In the genomic region with DNA sequence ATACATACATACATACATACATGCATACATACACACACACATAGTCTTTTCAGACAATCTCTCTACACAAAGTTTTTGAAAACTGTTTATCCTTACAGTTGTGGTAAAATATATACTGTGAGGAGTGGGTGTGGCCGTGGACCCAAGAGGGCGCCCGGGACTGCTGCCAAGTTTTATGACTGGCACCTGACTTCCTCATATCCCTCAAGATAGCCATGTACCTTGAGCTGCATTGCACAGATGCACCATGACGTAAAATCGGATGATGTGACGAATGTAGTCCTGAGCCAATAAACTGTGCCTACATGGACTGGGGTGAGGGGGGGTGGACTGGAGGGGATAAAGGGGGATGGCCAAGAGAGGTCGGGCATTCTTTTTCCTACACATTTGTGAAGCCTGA, we compare ENCODE assay signal across 18 mouse cellular contexts. TPM values are rescaled to one million over a fixed set of nuclear protein-coding genes. Genes with fewer than 3 reads are reported as not detected.
DNase-seq lines count a peak whose midpoint lies in the region; ATAC-seq and TF ChIP-seq lines count a peak whose summit lies in the region.
"Not testable (repeated sequence)": the region's sequence is repeated elsewhere in the genome, so short reads cannot be mapped to it uniquely, and the experiment has no call there.
"Had no signal": no experiment of that assay in that cellular context is flagged by ENCODE, and none has a peak within 500 bp of the region (broad histone marks: within the 10 kb centered on the region; RNA-seq: fewer than 3 reads in every experiment).

No protein-coding gene starts in this region.

- TF ChIP-seq POLR2A in MEL (IDR thresholded peaks at IDR 0.05; ENCODE audit: control insufficient read depth in 1 of 2, insufficient read depth in 1 of 2, low read depth in 1 of 2, low read length in 2 of 2, poor library complexity in 1 of 2), result peak in 1 of 2 experiments; percentile 44; a peak in 1 of 4 replicates

- peaks cover 2 to 15% of the 10 kb centered on the region in 2 experiments; a peak in 3 of 4 replicates for H3K4me1 ChIP-seq in MEL (ENCODE audit: control insufficient read depth in 1 of 2, insufficient read depth in 2 of 2, low read length in 2 of 2)
- not testable (repeated sequence) for H3K4me1 ChIP-seq in intestine, embryonic 15.5 days (replicated peaks); intestine, postnatal 0 days (replicated peaks; ENCODE audit: control insufficient read depth, insufficient read depth, low read length)

- H3K4me3 ChIP-seq in MEL (ENCODE audit: control insufficient read depth in 1 of 2, insufficient read depth in 1 of 2, low read depth in 2 of 2, low read length in 2 of 2); intestine, embryonic 15.5 days (replicated peaks); intestine, postnatal 0 days (ENCODE audit: low read depth, low read length): not testable (repeated sequence)

- H3K79me2 ChIP-seq in MEL (ENCODE audit: control insufficient read depth, insufficient read depth, low read length, poor library complexity), result not testable (repeated sequence)

- H3K36me3 ChIP-seq in MEL (ENCODE audit: control insufficient read depth in 1 of 2, insufficient read depth in 2 of 2, low read length in 2 of 2), result peaks cover 0 to 13% of the 10 kb centered on the region in 2 experiments; a peak in 2 of 4 replicates
- H3K36me3 ChIP-seq in intestine, embryonic 15.5 days; intestine, postnatal 0 days (ENCODE audit: control insufficient read depth, insufficient read depth); splenic B cell, adult 2 months (ENCODE audit: control insufficient read depth, insufficient read depth, low read length, poor library complexity, severe bottlenecking): not testable (repeated sequence)

- not testable (repeated sequence) for H3K27me3 ChIP-seq in MEL (ENCODE audit: control insufficient read depth in 1 of 2, insufficient read depth in 2 of 2, low read length in 2 of 2); intestine, embryonic 15.5 days (replicated peaks); intestine, postnatal 0 days (replicated peaks; ENCODE audit: control insufficient read depth, insufficient read depth, low read length); splenic B cell, adult 2 months (ENCODE audit: control insufficient read depth, insufficient read depth, low read length, poor library complexity, severe bottlenecking)

- DNase-seq in B cell, adult 2 months, result peak; percentile 45 to 56
- DNase-seq in MEL (ENCODE audit: low read depth, low spot score), result peak; percentile 85
- peak; percentile 73 for DNase-seq in splenic B cell, adult 2 months (ENCODE audit: low read depth, low spot score)

- 76% methylated on average over 7 of the region's 7 CpGs for whole genome bisulfite sequencing in intestine, embryonic 15.5 days
- WGBS in intestine, postnatal 0 days, result 38% methylated on average over 7 of the region's 7 CpGs

- not testable (repeated sequence) for H3K27ac ChIP-seq in MEL (ENCODE audit: control insufficient read depth, low read depth, low read length); intestine, embryonic 15.5 days; intestine, postnatal 0 days (ENCODE audit: low read depth, low read length)

- H3K4me2 ChIP-seq in intestine, embryonic 15.5 days (replicated peaks); intestine, postnatal 0 days (replicated peaks; ENCODE audit: low read depth): not testable (repeated sequence)

- TF ChIP-seq EP300 in MEL (IDR thresholded peaks at IDR 0.05; ENCODE audit: low read depth in 1 of 2, low read length in 2 of 2), result 0 out of 4 replicates have a peak, but pooled peaks of 1 of the 2 experiments have one; percentile 5

- not testable (repeated sequence) for TF ChIP-seq RAD21 in MEL (IDR thresholded peaks at IDR 0.05; ENCODE audit: low read depth, low read length)

- H3K9me3 ChIP-seq in MEL (replicated peaks; ENCODE audit: insufficient read depth, low read length); intestine, embryonic 15.5 days; intestine, postnatal 0 days (ENCODE audit: control insufficient read depth): not testable (repeated sequence)

- ATAC-seq in common myeloid progenitor, adult 5-6 weeks (replicated peaks; ENCODE audit: low read depth, poor library complexity, severe bottlenecking), result 0 out of 2 replicates have a peak, but pooled peaks have one; percentile 31
- peak; percentile 45; the same call in 1 of the 2 replicates for ATAC-seq in intestine, embryonic 15.5 days
- ATAC-seq in intestine, postnatal 0 days, result peak; percentile 68
- ATAC-seq in megakaryocyte progenitor cell, adult 5-6 weeks (replicated peaks; ENCODE audit: poor library complexity), result peak; percentile 35

- TF ChIP-seq CTCF in MEL (IDR thresholded peaks at IDR 0.05 in 2 of 3, conservative IDR thresholded peaks at IDR 0.05 in 1 of 3; ENCODE audit: control insufficient read depth in 1 of 3, insufficient read depth in 1 of 3, low read depth in 2 of 3, low read length in 3 of 3, poor library complexity in 1 of 3, severe bottlenecking in 1 of 3); intestine, postnatal 0 days (IDR thresholded peaks at IDR 0.05; ENCODE audit: low read depth): not testable (repeated sequence)

- H3K9ac ChIP-seq in MEL (ENCODE audit: control insufficient read depth, low read depth, low read length, poor library complexity, severe bottlenecking); intestine, embryonic 15.5 days; intestine, postnatal 0 days (ENCODE audit: low read depth, low read length): not testable (repeated sequence)

TF ChIP-seq in MEL, 35 proteins besides CTCF, POLR2A, EP300 and RAD21 (continues in another document):
- TF ChIP-seq USF1 (IDR thresholded peaks at IDR 0.05; ENCODE audit: low read depth, low read length) (0 out of 2 replicates have a peak, but pooled peaks have one; percentile 22), BHLHE40 (IDR thresholded peaks at IDR 0.05; ENCODE audit: borderline replicate concordance, low read depth, low read length) (peak; percentile 60; the same call in 1 of the 2 replicates), ELF1 (IDR thresholded peaks at IDR 0.05; ENCODE audit: low read depth, low read length) (0 out of 2 replicates have a peak, but pooled peaks have one; percentile 23), TBP (IDR thresholded peaks at IDR 0.05; ENCODE audit: low read depth, low read length) (0 out of 2 replicates have a peak, but pooled peaks have one; percentile 24), POLR2AphosphoS2 (IDR thresholded peaks at IDR 0.05; ENCODE audit: low read length) (peak; percentile 46; the same call in 1 of the 2 replicates)

RNA-seq across cellular contexts. Expression of gene Inafm1, which starts 6.8 kb away (rescaled TPM):
- 38.0 and 50.7 TPM in 2 replicates for total RNA-seq in MEL (2012; rRNA removed)
- polyA plus RNA-seq in MEL (2012; ENCODE audit: insufficient read depth in 1 of 2, insufficient read length in 2 of 2, low read depth in 1 of 2, low replicate concordance in 2 of 2, missing spikeins in 1 of 2), result 10 to 100 TPM in 1 of 2 experiments, not detected in 1; 87.6 TPM
- total RNA-seq in common myeloid progenitor, adult 5-6 weeks (2017), result 15.1 and 18.0 TPM in 2 replicates
- polyA plus RNA-seq in intestine, embryonic 15.5 days (2015; fragmentation: Nextera tagmentation; extraction: Ambion mirVana), result 16.4 and 16.6 TPM in 2 replicates
- polyA plus RNA-seq in intestine, postnatal 0 days (2015; fragmentation: Nextera tagmentation; extraction: Ambion mirVana), result 24.1 and 24.8 TPM in 2 replicates
- 5.0 and 11.3 TPM in 2 replicates for total RNA-seq in megakaryocyte progenitor cell, adult 5-6 weeks (2015)
- total RNA-seq in megakaryocyte progenitor cell, adult 5-6 weeks (2017), result 5.2 and 6.8 TPM in 2 replicates

RNA-seq across cellular contexts. Expression of gene C5ar1, which starts 7.3 kb away (rescaled TPM):
- not detected in 2 replicates for total RNA-seq in MEL (2012; rRNA removed)
- polyA plus RNA-seq in MEL (2012; ENCODE audit: insufficient read depth in 1 of 2, insufficient read length in 2 of 2, low read depth in 1 of 2, low replicate concordance in 2 of 2, missing spikeins in 1 of 2), result not detected
- 0.55 TPM in 1 of 2 replicates, not detected in the other for total RNA-seq in common myeloid progenitor, adult 5-6 weeks (2017)
- polyA plus RNA-seq in intestine, embryonic 15.5 days (2015; fragmentation: Nextera tagmentation; extraction: Ambion mirVana), result 2.4 TPM in 2 replicates
- 2.1 TPM in 2 replicates for polyA plus RNA-seq in intestine, postnatal 0 days (2015; fragmentation: Nextera tagmentation; extraction: Ambion mirVana)
- total RNA-seq in megakaryocyte progenitor cell, adult 5-6 weeks (2015), result 2.4 and 4.0 TPM in 2 replicates
- 0.57 and 1.2 TPM in 2 replicates for total RNA-seq in megakaryocyte progenitor cell, adult 5-6 weeks (2017)
- total RNA-seq: CH12.LX had no signal
- polyA plus RNA-seq: activated CD4-positive, CD25-positive, alpha-beta regulatory T cell, adult 4 months; CD4-positive, CD25-positive, alpha-beta regulatory T cell, adult 4 months; erythroblast, embryonic 14.5 days; G1E; Patski had no signal

RNA-seq across cellular contexts. Expression of gene Ccdc9, which starts 20.0 kb away (rescaled TPM):
- 57.4 and 63.6 TPM in 2 replicates for total RNA-seq in MEL (2012; rRNA removed)
- 10 to 100 TPM in 1 of 2 experiments, not detected in 1; 97.1 TPM for polyA plus RNA-seq in MEL (2012; ENCODE audit: insufficient read depth in 1 of 2, insufficient read length in 2 of 2, low read depth in 1 of 2, low replicate concordance in 2 of 2, missing spikeins in 1 of 2)
- total RNA-seq in common myeloid progenitor, adult 5-6 weeks (2017), result 53.6 and 123 TPM in 2 replicates
- 23.3 and 24.7 TPM in 2 replicates for polyA plus RNA-seq in intestine, embryonic 15.5 days (2015; fragmentation: Nextera tagmentation; extraction: Ambion mirVana)
- polyA plus RNA-seq in intestine, postnatal 0 days (2015; fragmentation: Nextera tagmentation; extraction: Ambion mirVana), result 14.2 and 14.8 TPM in 2 replicates
- total RNA-seq in megakaryocyte progenitor cell, adult 5-6 weeks (2015), result 17.3 and 19.8 TPM in 2 replicates
- 87.9 and 99.6 TPM in 2 replicates for total RNA-seq in megakaryocyte progenitor cell, adult 5-6 weeks (2017)

RNA-seq across cellular contexts. Expression of gene C5ar2, which starts 22.6 kb away (rescaled TPM):
- 0.92 and 1.7 TPM in 2 replicates for total RNA-seq in MEL (2012; rRNA removed)
- under 1 TPM in 1 of 2 experiments, not detected in 1; 0.49 TPM for polyA plus RNA-seq in MEL (2012; ENCODE audit: insufficient read depth in 1 of 2, insufficient read length in 2 of 2, low read depth in 1 of 2, low replicate concordance in 2 of 2, missing spikeins in 1 of 2)
- total RNA-seq in common myeloid progenitor, adult 5-6 weeks (2017), result 1.1 and 3.1 TPM in 2 replicates
- polyA plus RNA-seq in intestine, embryonic 15.5 days (2015; fragmentation: Nextera tagmentation; extraction: Ambion mirVana), result 0.13 and 0.23 TPM in 2 replicates
- polyA plus RNA-seq in intestine, postnatal 0 days (2015; fragmentation: Nextera tagmentation; extraction: Ambion mirVana), result 0.16 and 0.26 TPM in 2 replicates
- total RNA-seq in megakaryocyte progenitor cell, adult 5-6 weeks (2015), result 1.1 and 1.7 TPM in 2 replicates
- 1.1 and 1.3 TPM in 2 replicates for total RNA-seq in megakaryocyte progenitor cell, adult 5-6 weeks (2017)
- polyA plus RNA-seq: activated CD4-positive, CD25-positive, alpha-beta regulatory T cell, adult 4 months; C2C12; embryonic facial prominence, embryonic 11.5 days; forebrain, embryonic 12.5 days; forebrain, embryonic 14.5 days; forebrain, embryonic 16.5 days; Patski had no signal

RNA-seq across cellular contexts. Expression of gene Bbc3, which starts 41.6 kb away (rescaled TPM):
- total RNA-seq in MEL (2012; rRNA removed), result 2.9 and 4.4 TPM in 2 replicates
- polyA plus RNA-seq in MEL (2012; ENCODE audit: insufficient read depth in 1 of 2, insufficient read length in 2 of 2, low read depth in 1 of 2, low replicate concordance in 2 of 2, missing spikeins in 1 of 2), result 1 to 10 TPM in 1 of 2 experiments, not detected in 1; 9.3 TPM
- 1.4 and 2.5 TPM in 2 replicates for total RNA-seq in common myeloid progenitor, adult 5-6 weeks (2017)
- polyA plus RNA-seq in intestine, embryonic 15.5 days (2015; fragmentation: Nextera tagmentation; extraction: Ambion mirVana), result 5.9 and 6.4 TPM in 2 replicates
- polyA plus RNA-seq in intestine, postnatal 0 days (2015; fragmentation: Nextera tagmentation; extraction: Ambion mirVana), result 6.6 and 7.0 TPM in 2 replicates
- 0.25 and 1.8 TPM in 2 replicates for total RNA-seq in megakaryocyte progenitor cell, adult 5-6 weeks (2015)
- 0.84 and 1.2 TPM in 2 replicates for total RNA-seq in megakaryocyte progenitor cell, adult 5-6 weeks (2017)
